Mouse (Mus musculus) stomach, postnatal 0 days (tissue): Measurements from ENCODE around the gene Serhl. TPM values are rescaled to one million over a fixed set of nuclear protein-coding genes. Genes with fewer than 3 reads are reported as not detected.

Source experiments
- ATAC-seq: fragments of 200-750 bp; cut with Nextera tagmentation; 2 replicates; pipeline ENCODE4 v1.8.0; 2017; ENCODE audit not compliant: low FRiP score, low TSS enrichment
- DNase-seq: peaks from one replicate; pipeline ENCODE4 v3.0.0-alpha.2; 2016; ENCODE audit warnings: low spot score
- H3K27ac ChIP-seq: fragments of 300-500 bp; sonication (generic); replicated peaks from 2 replicates; pipeline ENCODE4 v1.5.1; 2014; ENCODE audit warnings: mild to moderate bottlenecking, control low read depth
- H3K27me3 ChIP-seq: fragments of 300-500 bp; sonication (generic); 2 replicates; pipeline ENCODE4 v1.6.1; 2014; ENCODE audit warnings: low read length; ENCODE audit not compliant: control insufficient read depth, insufficient read depth
- H3K36me3 ChIP-seq: fragments of 300-500 bp; sonication (generic); 2 replicates; pipeline ENCODE4 v1.6.1; 2014; ENCODE audit warnings: low read length, mixed read lengths; ENCODE audit not compliant: control insufficient read depth, insufficient read depth
- H3K4me1 ChIP-seq: fragments of 300-500 bp; sonication (generic); replicated peaks from 2 replicates; pipeline ENCODE4 v1.6.1; 2014; ENCODE audit warnings: antibody characterized with exemption; ENCODE audit not compliant: control insufficient read depth, insufficient read depth
- H3K4me2 ChIP-seq: fragments of 300-500 bp; sonication (generic); replicated peaks from 2 replicates; pipeline ENCODE4 v1.6.1; 2014; ENCODE audit warnings: low read depth, mild to moderate bottlenecking, control low read depth, moderate library complexity
- H3K4me3 ChIP-seq: fragments of 300-500 bp; sonication (generic); 2 replicates; pipeline ENCODE4 v1.5.1; 2014; ENCODE audit warnings: low read depth, low read length, control low read depth
- H3K9ac ChIP-seq: fragments of 300-500 bp; sonication (generic); 2 replicates; pipeline ENCODE4 v1.6.1; 2014; ENCODE audit warnings: mild to moderate bottlenecking, low read length, control low read depth, mixed read lengths
- H3K9me3 ChIP-seq: fragments of 300-500 bp; sonication (generic); 2 replicates; pipeline ENCODE4 v1.6.1; 2016; ENCODE audit warnings: low read length; ENCODE audit not compliant: control insufficient read depth
- CTCF ChIP-seq: IDR thresholded peaks from 2 replicates; pipeline ENCODE4 v1.5.1; 2016; ENCODE audit warnings: antibody characterized with exemption, low read depth, mild to moderate bottlenecking, moderate library complexity
- EP300 ChIP-seq: optimal IDR thresholded peaks from 2 replicates; pipeline ENCODE3; 2016; ENCODE audit warnings: antibody characterized with exemption
- WGBS: fragments of 180-500 bp; shearing (Covaris S2); extraction: QIAGEN DNeasy Blood & Tissue Kit; methylation state at CpG from one replicate; pipeline ENCODE4 v1.1.7; 2014; 5-methylcytosine and 5-hydroxymethylcytosine counted together
- polyA plus RNA-seq: library from polyadenylated mRNA; unstranded; fragments of >200 nt; fragmentation: Nextera tagmentation; extraction: Ambion mirVana; gene quantifications from 2 replicates; pipeline ENCODE4 v1.2.1, GENCODE M21; 2015

The Serhl gene
- polyA plus RNA-seq, 1 experiment from 2014 or later: 51.5 TPM

DNA sequence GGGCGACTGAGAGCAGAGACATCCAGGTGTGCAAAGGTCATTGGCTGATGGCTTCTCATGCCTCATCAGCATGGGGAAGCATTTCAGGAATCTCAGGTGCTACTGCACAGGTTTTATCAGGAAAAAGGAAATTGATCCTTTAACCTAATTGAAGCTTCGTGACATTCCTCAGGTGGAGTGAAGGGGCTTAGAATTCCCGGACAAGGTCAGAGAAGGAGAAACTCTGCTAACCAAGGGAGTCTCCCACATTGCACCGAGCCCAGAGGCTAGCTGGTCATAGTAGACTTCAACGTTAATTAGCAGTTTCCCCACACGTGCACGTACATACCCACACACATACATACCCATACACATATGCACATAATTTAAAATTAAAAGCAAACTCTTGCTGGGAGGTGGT lies 42.6 kb upstream of the Serhl start:
- Histone ChIP-seq H3K4me2 (no peak overlapping the region), H3K9ac (no peak overlapping the region), H3K9me3 (no peaks in the 10 kb centered on the region), H3K27ac (no peak overlapping the region), H3K4me1 (no peaks in the 10 kb centered on the region), H3K36me3 (no peaks in the 10 kb centered on the region), H3K4me3 (no peak overlapping the region), H3K27me3 (no peaks in the 10 kb centered on the region)
- no peak for DNase-seq
- TF ChIP-seq EP300 (no peak), CTCF (no peak)
- WGBS: 83% methylated on average over 7 of the region's 7 CpGs
- ATAC-seq: no peak

DNA sequence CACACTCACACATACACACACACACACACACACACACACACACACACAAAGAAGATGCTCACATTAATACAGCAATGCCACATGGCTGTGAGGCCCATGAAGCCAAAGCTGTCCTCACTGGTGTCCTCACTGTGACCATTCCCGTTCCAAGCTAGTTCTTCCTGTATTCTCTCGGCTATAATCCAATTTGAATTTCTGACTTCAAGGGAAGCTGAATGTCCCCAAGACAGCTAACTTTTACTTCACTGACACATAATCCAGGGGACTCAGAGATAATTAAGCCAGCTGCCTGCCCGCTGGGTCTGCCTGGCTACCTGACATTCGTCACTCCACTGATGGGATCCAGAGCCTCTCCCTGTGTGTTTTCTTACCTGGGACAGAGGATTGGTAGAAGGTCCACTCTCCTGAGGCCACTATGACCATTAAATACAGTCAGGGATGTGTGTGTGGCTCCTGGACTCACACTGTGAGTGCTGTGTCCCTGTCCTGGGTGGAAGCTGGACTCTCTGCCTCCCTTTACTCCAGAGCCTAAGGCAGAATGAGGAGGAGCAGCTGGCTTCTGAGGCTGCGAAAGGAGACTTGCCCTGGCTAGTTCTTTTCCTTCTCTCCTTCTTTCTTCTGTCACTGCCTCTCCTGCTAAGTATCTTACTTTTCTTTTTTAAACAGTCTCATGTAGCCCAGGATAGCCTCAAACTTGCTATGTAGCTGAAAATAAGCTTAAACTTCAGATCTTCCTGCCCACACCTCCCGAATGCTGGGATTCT lies 36.8 kb upstream of the Serhl start:
- no peaks in the 10 kb centered on the region for H3K9me3 ChIP-seq
- TF ChIP-seq CTCF (no peak), EP300 (no peak)
- H3K4me3 ChIP-seq: no peak overlapping the region
- H3K9ac ChIP-seq: no peak overlapping the region
- ATAC-seq (no peak), DNase-seq (no peak)
- H3K4me2 ChIP-seq: no peak overlapping the region
- no peak overlapping the region for H3K27ac ChIP-seq
- H3K4me1 ChIP-seq: 0 out of 2 replicates have a peak, but pooled peaks cover 2% of the 10 kb centered on the region
- WGBS: 73% methylated on average over 6 of the region's 6 CpGs
- no peaks in the 10 kb centered on the region for H3K27me3 ChIP-seq
- no peaks in the 10 kb centered on the region for H3K36me3 ChIP-seq

DNA sequence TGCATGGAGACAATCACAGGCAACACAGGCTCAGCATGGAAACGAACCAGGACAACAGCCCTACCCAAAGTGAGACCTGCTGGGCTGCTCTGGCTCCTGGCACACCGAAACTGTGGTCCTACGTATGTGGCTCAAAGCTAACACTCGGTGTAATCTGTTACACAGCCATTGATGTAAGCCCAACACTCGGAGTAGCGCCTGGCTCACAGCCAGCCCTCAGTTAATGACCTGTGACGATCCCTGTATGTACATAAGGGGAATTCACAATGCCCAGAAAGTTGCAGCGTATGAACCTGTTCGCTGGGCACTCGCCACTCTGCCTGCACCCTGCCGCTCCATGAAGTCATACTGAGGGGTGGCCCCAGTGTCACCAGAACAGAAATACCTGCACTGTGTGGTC lies 36.0 kb upstream of the Serhl start:
- peak; percentile 62 for ATAC-seq
- H3K9me3 ChIP-seq: no peaks in the 10 kb centered on the region
- peak; percentile 70 for DNase-seq

DNA sequence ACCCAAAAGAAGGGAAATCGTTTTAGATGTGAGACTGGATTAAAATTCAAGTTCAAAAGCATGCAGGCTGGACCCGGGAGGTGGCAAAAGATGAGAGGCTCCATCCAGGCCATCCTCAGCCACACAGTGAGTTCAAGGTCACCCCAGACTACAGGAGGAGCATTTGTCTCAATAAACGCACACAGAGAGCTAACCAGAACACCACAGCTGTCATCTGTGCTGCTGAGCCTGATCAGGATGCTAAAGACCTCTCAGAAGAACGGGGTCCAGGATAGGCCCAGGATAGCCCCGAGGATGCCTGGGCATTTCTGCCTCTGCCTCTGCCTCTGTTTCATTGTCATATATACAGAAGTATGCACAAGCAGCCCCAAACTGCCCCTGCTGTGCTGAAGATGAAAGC lies 33.7 kb upstream of the Serhl start:
- no peak for ATAC-seq
- no peaks in the 10 kb centered on the region for H3K9me3 ChIP-seq
- WGBS: 57% methylated on average over 5 of the region's 5 CpGs

More for the DNA sequence above, 36.0 kb upstream of the Serhl start:
- WGBS: 39% methylated on average over 11 of the region's 11 CpGs
- no peak for TF ChIP-seq CTCF
- no peak for TF ChIP-seq EP300
- Histone ChIP-seq H3K4me2 (no peak overlapping the region), H3K27ac (no peak overlapping the region), H3K4me3 (no peak overlapping the region), H3K27me3 (no peaks in the 10 kb centered on the region), H3K4me1 (0 out of 2 replicates have a peak, but pooled peaks cover 2% of the 10 kb centered on the region), H3K36me3 (no peaks in the 10 kb centered on the region), H3K9ac (no peak overlapping the region)

DNA sequence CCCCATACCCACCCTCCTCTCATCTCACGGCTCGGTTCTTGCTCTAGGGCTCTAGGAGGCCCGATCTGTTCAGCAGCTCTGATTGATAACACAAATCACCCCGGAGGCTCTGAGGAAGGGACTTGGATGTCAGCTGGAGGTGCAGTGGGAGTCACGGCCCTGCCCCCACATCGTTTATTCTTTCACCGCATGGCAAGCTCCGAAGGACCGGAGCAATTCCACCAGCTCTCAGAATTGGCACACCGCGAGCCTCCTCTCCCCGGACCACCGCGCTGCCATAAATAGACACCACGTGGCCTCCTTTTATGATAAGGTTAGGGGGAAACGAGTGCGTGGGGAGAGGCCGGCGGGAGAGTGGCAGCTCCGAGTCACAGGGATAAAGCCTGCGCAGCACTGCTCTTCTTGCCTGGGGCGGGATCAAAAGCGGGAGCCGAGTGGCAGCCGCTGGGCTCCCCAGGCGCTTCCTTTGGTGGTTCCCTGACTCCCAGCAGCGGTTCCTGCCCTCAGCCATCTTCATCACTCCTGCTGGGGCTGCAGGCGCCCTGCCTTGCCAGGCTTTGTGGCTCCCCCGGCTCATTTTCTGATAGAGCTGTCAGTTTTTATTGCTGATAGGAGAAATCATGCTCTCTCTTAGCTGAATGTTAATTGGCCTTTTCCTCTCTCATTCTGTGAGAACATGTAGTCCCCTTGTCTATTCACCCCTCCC lies 32.8 kb upstream of the Serhl start:
- no peaks in the 10 kb centered on the region for H3K36me3 ChIP-seq
- no peaks in the 10 kb centered on the region for H3K9me3 ChIP-seq
- no peaks in the 10 kb centered on the region for H3K27me3 ChIP-seq
- 0 out of 2 replicates have a peak overlapping the region, but pooled peaks have one; percentile 18 for H3K9ac ChIP-seq
- under 1% methylated on average over 29 of the region's 29 CpGs for WGBS
- ATAC-seq: 0 out of 2 replicates have a peak, but pooled peaks have one; percentile 29
- peak overlapping the region; percentile 67 for H3K4me2 ChIP-seq
- 0 out of 2 replicates have a peak, but pooled peaks cover 2% of the 10 kb centered on the region for H3K4me1 ChIP-seq
- peak overlapping the region; percentile 35 for H3K4me3 ChIP-seq
- DNase-seq: peak; percentile 33
- H3K27ac ChIP-seq: no peak overlapping the region
- TF ChIP-seq EP300 (no peak), CTCF (no peak)

More for the DNA sequence above, 33.7 kb upstream of the Serhl start:
- no peak for DNase-seq
- Histone ChIP-seq H3K27ac (no peak overlapping the region), H3K4me1 (0 out of 2 replicates have a peak, but pooled peaks cover 2% of the 10 kb centered on the region), H3K4me2 (no peak overlapping the region), H3K36me3 (no peaks in the 10 kb centered on the region), H3K9ac (no peak overlapping the region), H3K27me3 (no peaks in the 10 kb centered on the region), H3K4me3 (no peak overlapping the region)
- no peak for TF ChIP-seq CTCF
- TF ChIP-seq EP300: no peak

DNA sequence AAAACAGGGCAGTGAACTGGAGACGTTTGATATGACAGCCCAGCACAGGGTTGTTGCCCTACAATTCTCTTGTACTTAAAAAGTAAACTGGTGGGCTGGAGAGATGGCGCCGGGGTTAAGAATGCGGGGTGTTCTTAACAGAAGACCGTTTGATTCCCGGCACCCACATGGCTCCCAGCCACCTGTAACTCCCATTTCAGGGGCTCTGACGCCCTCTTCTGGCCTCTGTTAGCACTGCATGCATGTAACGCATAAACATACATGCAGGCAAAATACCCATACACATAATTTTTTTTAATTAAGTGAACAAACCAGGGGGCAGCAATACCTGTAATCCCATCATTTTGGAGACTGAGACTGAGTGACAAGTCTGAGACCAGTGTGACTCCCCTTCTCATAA lies 31.8 kb upstream of the Serhl start:
- no peaks in the 10 kb centered on the region for H3K27me3 ChIP-seq
- WGBS: 74% methylated on average over 8 of the region's 8 CpGs
- no peak overlapping the region for H3K4me3 ChIP-seq
- no peak overlapping the region for H3K9ac ChIP-seq
- H3K9me3 ChIP-seq: no peaks in the 10 kb centered on the region
- no peaks in the 10 kb centered on the region for H3K36me3 ChIP-seq
- H3K4me2 ChIP-seq: no peak overlapping the region
- no peak overlapping the region for H3K27ac ChIP-seq
- no peak for DNase-seq
- ATAC-seq: no peak
- 0 out of 2 replicates have a peak, but pooled peaks cover 2% of the 10 kb centered on the region for H3K4me1 ChIP-seq
- no peak for TF ChIP-seq EP300
- TF ChIP-seq CTCF: peak; percentile 40
